Mouse (Mus musculus): ENCODE data around the gene Smox. TPM values are rescaled to one million over a fixed set of nuclear protein-coding genes. Genes with fewer than 3 reads are reported as not detected.

Smox gene
- polyA plus RNA-seq, 2 experiments from 2014 or later = 11.7 to 15.3 TPM

- ATAC-seq = no peak
Measured at GRCm38 (mm10) chr2:131514055-131514621, 22.8 kb downstream of the Smox start.

DNA sequence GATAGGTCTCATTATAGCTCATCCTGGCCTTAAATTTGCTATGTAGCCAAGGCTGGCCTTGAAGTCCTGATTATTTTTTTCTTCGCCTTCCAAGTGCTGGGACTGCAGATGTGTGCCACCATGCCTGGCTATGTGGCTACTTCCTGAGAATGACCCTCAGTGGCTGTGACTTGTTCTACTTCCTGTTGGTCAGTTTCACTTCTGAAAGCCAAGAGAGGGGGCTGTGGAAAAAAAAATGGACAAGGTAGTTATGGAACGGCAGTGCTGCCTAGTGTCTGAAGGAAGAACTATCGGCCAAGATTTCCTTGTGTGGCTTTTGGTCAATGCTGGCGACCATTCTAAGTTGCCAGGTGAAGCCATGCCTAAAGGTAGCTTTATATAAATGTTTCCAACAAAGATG is 26.3 kb downstream of the Smox start:
- ATAC-seq = no peak

DNA sequence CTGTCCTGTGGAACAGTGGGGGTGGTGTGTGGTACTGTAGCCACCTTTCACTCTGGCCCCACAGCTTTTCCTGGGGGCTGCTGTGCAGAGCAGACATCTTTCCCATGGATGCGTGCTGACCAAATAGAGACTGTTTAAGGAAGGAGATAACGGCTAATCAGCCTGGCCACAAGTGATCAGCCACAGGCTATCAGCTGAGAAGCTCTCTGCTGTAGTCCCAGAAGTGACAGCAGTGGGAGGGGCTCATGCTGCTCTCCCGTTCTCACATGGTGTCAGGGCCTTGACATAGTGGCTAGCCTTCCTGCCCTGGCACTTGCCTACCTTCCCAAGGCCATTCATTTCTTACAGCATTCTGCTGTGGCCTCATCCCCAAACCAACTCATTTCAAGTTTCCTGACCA is 27.5 kb downstream of the Smox start:
- ATAC-seq = no peak

GRCm38 (mm10) chr2:131520743-131521142 is 29.4 kb downstream of the Smox start:
- no peak for ATAC-seq

- peak; percentile 51 for ATAC-seq
Measured at GRCm38 (mm10) chr2:131527061-131527460, 35.8 kb downstream of the Smox start.

GRCm38 (mm10) chr2:131529898-131530622 is 38.8 kb downstream of the Smox start:
- peak; percentile 82 for ATAC-seq

DNA sequence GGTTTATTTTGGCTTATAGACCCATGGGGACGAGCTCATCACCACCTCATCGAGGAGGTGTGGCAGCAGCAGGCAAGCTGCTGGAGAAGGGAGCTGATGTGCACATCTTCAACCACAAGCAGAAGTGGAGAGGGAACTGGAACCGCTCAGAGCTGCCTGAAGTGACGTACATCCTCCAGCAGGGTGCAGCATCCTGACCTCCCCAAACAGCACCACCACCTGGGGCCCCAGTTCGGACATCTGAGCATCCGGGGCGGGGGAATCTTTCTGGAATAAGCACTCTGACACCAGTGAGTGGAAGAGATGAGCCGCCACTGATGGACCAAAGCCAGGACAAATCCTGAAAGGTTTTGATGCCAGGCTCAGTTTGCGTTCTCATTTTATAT is 39.3 kb downstream of the Smox start:
- peak; percentile 79 for ATAC-seq

DNA sequence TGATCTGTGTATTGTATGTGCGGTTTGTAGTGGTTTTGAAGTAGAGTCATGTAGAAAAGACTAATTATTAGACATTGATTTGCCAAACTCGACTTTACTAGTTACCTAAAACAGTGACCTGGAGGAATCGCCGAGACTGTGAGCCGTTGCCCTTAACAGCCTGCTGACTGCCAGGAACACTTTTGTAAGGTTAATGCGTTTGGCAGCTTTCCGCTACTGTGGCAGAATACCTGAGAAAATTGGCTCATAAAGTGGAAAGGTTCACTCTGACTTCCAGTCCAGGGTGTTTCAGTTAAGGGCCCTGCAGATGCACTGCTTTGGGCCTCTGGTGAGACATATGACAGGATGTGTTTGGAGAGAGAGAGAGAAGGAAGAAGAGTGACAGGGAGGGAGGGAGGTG is 40.0 kb downstream of the Smox start:
- ATAC-seq = no peak

DNA sequence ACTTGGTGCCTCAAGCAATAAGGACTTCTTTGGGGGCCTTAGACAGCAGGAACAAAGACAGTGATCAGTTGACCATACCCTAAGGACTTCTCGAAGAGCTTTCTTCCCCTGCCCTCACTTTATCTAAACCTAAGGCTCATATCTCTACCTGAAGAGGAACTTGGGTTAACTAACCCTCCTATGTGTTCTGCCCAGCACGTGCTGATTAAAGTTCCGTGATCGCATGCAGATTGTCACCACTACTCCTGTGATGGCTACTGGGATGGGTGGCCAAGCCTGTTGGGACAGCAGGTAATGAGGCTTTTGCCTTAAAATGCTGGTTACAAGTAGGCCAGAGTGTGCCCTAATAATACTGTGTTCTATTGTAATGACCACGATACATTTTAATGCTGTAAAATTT is 43.9 kb downstream of the Smox start:
- ATAC-seq = no peak

DNA sequence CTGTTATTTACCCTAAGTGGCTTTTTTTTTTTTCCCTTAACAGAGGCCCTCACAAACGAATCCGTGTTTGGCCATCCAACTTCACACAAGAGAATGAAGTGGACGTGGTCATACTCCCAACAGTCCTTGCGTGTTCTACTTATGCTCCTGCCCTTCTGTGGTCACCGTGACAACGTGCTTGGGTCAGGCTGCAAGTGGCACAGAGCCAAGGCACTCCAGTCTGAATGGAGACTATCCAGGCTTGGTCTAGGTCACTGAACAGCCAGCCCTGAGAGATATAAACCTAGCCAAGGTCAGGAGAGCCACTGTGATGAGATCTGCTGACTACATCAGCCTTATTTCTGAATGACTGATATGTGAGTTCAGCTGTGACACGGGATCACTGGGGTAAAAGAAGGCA is 47.0 kb downstream of the Smox start:
- ATAC-seq = no peak

DNA sequence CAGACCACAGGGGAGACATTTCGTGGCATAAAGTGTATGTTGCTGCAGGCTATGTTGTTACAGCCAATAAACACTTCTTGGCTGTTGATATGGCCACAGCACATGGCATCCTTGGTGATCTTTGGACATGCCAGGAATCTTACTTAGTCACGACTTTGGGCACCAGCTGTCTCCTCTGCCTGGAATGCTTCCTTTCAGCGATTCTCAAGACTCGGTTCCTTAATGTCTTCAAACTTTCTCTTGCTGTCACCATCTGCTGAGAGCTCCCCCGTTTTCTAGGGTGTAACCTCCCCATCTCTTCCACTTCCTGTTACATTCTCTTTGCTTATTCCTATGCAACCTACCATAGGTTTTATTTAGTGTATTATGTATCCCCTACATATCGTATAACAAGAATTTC is 48.5 kb downstream of the Smox start:
- no peak for ATAC-seq

DNA sequence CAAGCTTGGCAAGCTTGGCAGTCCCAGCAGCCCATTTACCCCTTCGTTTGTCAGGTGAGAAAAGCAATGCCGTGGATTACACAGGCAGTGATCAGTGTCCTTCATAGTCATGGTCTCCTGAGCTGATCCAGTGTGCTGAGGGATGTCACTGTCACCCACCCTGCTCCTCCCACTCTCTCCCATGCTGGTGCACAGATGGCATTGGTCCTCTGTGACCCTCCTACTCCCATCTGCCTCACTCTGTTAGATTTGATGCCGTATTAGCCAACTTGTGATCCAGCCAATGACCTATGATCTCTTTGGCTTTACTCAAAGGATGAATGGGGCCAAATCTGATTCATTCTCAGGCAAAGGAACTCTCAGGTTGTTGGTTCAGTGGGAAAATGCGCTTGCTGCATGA is 50.4 kb downstream of the Smox start:
- no peak for ATAC-seq

GRCm38 (mm10) chr2:131542531-131542930 is 51.2 kb downstream of the Smox start:
- no peak for ATAC-seq

- ATAC-seq = peak; percentile 80
Measured at GRCm38 (mm10) chr2:131545386-131546307, 54.4 kb downstream of the Smox start.

- no peak for ATAC-seq
Measured at GRCm38 (mm10) chr2:131546308-131546700, 55.0 kb downstream of the Smox start.

DNA sequence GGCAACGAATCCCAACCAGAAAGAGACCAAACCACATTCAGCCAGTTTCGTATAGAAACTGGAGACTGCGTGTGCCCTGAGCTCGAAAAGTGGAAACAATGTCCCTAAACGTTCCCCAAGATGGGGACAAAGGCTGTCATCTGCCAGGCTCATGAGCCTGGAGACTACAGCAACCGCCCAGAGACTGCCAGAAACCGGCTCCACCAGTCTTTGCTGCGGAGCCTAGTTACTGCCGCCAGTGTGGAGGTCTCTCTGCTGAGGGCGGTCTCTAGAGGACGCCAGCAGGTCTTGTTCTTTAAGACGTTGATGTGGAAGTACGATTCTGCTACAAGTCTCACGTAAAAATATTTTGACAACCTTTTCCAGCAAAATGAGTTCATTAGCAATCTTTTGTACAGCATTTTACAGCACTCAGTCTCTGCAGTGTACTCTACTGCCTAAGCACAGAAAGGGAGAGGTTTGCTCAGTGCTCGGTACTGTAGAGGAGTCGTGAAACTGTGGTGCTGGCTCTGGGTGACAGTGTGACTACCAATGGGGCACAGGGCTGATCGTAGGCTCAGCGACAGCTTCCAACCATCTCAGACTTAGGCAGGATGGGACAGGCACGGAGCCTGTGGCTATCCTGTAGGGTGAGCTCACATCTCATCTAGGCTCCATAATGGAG is 55.6 kb downstream of the Smox start:
- ATAC-seq = no peak

DNA sequence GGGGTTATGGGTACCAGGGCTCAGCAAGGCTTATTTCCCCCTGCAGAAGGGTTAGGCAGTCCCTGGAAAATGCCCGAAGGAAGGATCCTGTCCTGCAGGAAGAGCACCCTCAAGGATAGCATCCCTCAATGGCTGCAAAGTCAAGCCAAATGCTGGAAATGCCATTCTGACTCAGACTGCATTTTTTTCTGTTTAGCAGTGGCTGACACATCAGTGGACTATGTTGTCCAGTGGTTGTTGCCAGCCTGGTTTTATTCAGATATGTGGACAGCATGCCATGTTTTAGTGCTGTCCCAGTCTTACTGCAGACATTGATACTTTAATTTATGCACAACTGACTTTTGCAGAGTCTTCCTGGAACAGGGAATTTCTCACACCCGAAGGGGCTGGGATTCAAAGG is 57.0 kb downstream of the Smox start:
- ATAC-seq = no peak

- ATAC-seq = no peak
Measured at GRCm38 (mm10) chr2:131549090-131549489, 57.8 kb downstream of the Smox start.

DNA sequence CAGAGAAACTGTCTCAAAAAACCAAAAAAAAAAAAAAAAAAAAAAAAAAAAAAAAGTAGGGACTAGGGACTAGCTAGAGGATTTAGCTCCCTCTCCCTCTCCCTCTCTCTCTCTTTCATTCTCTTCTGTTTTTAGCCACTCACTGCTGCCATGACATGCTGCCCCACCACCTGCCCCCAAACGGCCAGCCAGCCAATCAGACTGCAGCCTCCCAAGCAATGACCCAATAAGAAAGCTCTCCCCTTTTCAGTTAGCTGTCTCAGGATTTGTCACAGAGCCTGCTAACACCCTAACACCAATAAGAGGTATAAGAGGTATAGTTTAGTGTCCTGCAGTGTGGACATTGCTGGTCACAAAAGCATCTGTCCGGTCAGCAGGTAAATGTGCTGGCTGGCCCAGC is 59.2 kb downstream of the Smox start:
- ATAC-seq = no peak

- no peak for ATAC-seq
Measured at GRCm38 (mm10) chr2:131550906-131551305, 59.6 kb downstream of the Smox start.

DNA sequence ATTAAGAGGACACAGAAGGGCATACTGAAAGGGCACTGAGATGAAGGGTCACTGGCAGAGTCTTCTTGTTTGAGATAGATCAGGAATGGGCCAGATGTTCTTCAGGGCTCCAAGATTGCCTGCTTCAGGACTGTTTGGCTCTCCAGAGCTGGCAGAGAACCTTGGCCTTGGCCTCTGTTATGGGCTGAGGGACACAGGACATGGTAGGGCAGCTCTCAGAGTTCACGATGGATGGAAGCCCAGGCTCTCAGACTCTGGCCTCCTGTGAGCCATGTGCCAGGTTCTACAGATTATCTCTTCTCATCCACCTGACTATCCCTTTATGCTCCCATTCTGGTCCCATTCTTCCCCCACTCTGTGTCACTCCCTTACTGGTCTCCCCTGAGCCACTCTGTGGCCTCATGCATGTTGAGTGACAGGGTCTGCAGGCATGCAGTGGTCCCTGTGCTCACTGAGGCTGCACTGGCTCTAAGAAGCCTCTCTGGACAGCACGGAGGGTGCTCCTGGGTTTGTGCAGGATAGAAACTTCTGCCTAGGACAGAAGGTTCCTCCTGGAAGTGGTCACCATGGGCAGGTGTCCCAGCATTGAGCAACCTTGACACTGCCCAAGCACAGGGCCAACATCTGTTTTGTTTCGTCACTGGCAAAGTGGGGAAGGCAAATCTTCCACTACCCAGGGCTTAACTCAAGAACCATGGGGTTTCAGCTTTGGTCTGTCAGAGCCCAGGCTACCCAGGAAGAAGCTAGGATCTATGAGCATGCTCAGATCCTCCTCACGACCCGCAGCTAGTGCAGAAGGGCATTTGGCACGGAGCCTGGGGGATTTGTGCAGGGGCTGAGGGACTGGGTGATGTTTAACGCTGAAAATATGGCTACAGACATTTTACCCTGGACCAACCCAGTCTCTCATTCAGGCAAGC is 60.7 kb downstream of the Smox start:
- ATAC-seq = no peak

All from CD4-positive, CD25-positive, alpha-beta regulatory T cell, adult 4 months (primary cell).